Mouse (Mus musculus) heart, postnatal 14 days (tissue): ENCODE results near the gene Usp33. TPM values are rescaled to one million over a fixed set of nuclear protein-coding genes. Genes with fewer than 3 reads are reported as not detected.

Experiments
- DNase-seq, 2 experiments: peaks; one replicate each; pipeline ENCODE4 v3.0.0; 2021 to 2022
- intact Hi-C: fragments of 180-260 bp; cut with DNase I; formaldehyde crosslinking; loops from one replicate; pipeline ENCODE4 v1.15.1; 2025
- total RNA-seq, 2 experiments: library from RNA; stranded (reverse); gene quantifications; 2 replicates each; pipeline ENCODE4 v1.2.3; 2021

Usp33 gene
- total RNA-seq, 2 experiments from 2014 or later, result 29.1 to 30.9 TPM

DNA sequence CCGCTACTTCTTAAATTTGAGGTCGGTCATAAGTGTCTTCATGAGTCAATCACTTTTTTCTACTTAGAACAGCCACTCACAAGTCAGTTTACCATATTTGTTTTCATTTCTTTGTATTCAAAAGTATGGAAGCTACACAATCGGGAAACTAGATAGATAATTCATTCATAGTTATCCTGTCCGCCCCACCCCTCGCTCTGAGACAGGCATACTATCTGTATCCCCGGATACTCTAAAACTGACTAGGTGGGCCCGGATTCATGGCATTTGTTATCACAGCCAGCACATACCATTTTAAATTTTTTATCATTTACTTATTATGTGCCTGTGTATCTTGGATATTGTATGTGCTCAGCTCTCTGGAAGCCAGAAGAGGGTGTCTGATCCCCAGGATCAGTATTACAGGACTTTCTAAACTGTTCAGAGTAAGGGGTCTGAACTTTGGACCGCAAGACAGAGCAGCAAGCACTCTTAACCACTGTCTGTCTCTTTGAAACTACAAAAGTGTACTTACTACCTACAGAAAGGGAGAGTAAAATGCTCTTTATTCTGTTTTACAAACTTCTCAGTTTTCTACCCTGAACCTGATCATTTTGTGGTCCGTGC lies 51.2 kb downstream of the Usp33 start:
- intact Hi-C loops, result no loop called here
- no peak for DNase-seq

DNA sequence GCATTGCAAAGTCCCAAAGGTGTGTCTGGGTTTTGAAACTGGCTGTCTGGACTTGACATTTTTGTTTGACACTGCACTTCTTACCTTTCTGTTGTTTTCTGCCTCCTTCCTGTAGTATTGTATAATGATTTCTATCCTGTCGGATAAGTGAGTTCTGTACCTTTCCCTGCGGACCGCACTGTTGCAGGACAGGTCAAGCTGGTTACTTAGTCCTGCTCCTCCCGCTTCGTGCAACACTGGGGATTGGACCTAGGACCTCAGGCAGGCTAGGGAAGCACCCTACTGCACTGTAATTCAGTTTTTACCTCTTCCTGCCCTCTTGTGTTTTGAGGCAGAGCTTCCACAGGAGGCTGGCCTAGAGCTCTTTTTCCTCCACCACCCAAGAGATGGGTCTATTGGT lies 54.2 kb downstream of the Usp33 start:
- intact Hi-C loops, result no loop called here
- DNase-seq, result no peak

- intact Hi-C loops, result no loop called here
- no peak for DNase-seq
These were observed 54.6 kb downstream of the Usp33 start for GRCm38 (mm10) chr3:152400875-152401274.

DNA sequence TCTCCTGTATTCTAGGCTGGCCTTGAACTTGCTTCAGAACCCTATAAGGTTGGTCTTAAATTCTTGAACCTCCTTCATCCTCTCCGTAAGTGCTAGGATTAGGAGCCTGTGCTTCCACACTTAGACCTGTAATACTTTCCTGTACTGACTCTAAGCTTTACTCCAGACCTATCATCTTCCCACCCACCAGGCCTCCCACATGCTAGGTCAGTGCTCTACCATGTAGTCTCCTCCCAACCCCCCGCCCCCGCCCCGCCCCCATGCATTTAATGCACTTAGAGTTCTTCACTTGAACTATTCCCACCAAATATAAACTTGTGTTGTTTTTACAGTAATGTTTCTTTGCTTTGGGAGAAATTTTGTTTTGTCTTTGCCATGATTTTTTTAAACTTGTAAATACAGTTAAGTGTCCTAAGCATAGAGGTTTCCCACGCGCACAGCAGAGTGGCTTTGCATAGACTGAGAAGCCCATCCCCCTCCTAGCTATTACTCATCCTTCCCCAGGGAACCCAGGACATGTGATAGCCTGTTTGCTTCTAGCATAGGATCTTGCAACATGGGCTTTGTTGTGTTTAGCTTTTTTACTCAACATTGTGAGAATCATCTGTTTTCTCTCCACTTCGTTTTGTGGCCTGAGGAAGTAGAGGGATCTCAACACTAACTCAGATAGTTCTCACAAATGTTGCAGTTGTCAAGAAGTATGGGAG lies 55.8 kb downstream of the Usp33 start:
- peak; percentile 56 to 64 for DNase-seq
- intact Hi-C loops, result no loop called here

GRCm38 (mm10) chr3:152402671-152403066 lies 56.4 kb downstream of the Usp33 start:
- intact Hi-C loops, result no loop called here
- DNase-seq, result no peak

GRCm38 (mm10) chr3:152403827-152404226 lies 57.5 kb downstream of the Usp33 start:
- DNase-seq, result no peak
- intact Hi-C loops, result no loop called here

GRCm38 (mm10) chr3:152405420-152405819 lies 59.1 kb downstream of the Usp33 start:
- intact Hi-C loops, result no loop called here
- no peak for DNase-seq

- DNase-seq, result no peak
- intact Hi-C loops, result no loop called here
These were observed 59.8 kb downstream of the Usp33 start for GRCm38 (mm10) chr3:152405978-152406640.

GRCm38 (mm10) chr3:152410980-152411551 lies 64.8 kb downstream of the Usp33 start:
- no peak for DNase-seq
- intact Hi-C loops, result no loop called here

GRCm38 (mm10) chr3:152412362-152412761 lies 66.1 kb downstream of the Usp33 start:
- intact Hi-C loops, result no loop called here
- no peak for DNase-seq

GRCm38 (mm10) chr3:152428925-152429324 lies 82.6 kb downstream of the Usp33 start:
- DNase-seq, result no peak
- intact Hi-C loops, result no loop called here

DNA sequence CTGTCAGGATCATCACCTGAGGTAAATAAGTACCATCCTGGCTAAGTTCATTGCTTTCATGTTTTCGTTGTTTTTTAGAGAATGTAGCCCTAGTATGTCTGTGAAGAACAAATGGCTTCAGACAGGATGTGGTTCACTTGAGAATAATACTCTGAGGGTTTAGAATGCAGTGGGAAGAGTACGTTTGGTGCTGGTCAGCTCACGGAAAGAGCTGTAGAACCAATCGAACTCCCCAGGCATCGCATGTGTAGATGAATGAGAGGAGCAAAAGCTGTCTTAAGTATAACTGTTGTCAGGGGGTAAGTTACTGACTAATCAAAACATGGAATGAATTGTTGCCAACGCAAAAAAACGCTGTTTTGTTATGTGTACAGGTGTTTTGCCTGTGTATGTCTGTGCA lies 86.4 kb downstream of the Usp33 start:
- intact Hi-C loops, result no loop called here
- no peak for DNase-seq

DNA sequence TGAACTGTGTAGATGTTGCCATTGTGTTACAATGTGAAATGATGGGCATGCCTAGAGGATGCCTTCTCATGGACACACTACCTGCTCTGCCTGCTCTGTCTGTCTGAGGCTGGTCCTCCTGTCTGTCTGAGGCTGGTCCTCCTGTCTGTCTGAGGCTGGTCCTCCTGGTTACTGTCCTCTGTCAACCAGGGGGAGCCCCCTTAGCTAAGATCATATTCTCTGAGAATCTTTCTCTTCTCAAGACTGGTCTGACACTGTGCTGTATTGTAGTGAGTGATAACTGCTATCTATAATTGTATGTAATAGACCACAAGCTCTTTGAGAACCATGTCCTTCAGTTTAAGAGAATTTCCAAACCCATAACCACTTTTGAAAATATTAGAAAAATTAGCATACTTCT lies 89.3 kb downstream of the Usp33 start:
- intact Hi-C loops, result no loop called here
- no peak for DNase-seq

GRCm38 (mm10) chr3:152438068-152438467 lies 91.8 kb downstream of the Usp33 start:
- intact Hi-C loops, result no loop called here
- no peak for DNase-seq

DNA sequence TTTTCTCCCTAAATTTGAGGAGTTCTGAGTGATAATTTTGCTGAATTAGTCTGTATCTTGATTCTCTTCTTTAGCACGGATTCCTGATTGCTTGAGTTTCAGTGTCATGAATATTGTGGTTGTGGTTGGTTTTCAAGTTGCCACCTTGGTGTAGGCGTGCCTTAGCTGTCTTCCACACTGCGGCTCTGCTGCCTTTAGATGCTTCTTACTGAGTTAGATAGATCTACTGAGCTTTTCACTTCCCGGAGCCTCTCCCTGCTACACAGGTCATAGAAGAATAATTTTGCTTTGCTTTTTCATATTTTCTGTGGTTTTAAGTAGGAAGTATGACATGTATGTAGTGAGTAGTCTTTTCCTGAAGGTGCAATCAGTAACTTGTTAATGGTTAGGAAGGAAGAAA lies 96.5 kb downstream of the Usp33 start:
- no peak for DNase-seq
- intact Hi-C loops, result no loop called here

Other genes with a start within 250 kb of the Usp33 start
- gene Gipc2, start 180.2 kb upstream of the Usp33 start, total RNA-seq, result 1 to 10 TPM; 2.1 to 2.9 TPM
- gene Dnajb4, start 136.2 kb upstream of the Usp33 start, total RNA-seq, result 10 to 100 TPM; 74.3 to 80.3 TPM
- 10 to 100 TPM; 68.1 to 80.6 TPM for gene Fubp1, start 136.1 kb upstream of the Usp33 start, total RNA-seq
- gene Nexn, start 80.1 kb upstream of the Usp33 start, total RNA-seq, result 100 to 1,000 TPM; 297 to 301 TPM
- gene Miga1, start 6.1 kb upstream of the Usp33 start, total RNA-seq, result 10 to 100 TPM; 10.8 to 12.4 TPM
- gene Zzz3, start 49.0 kb downstream of the Usp33 start, total RNA-seq, result 10 to 100 TPM; 22.5 to 29.3 TPM